Mouse (Mus musculus) testis, postnatal 10 days (tissue): ENCODE data around the gene Pomgnt2.
A peak's percentile ranks its signal among the peaks of the same experiment; 100 is the strongest.

Experiments
- DNase-seq: peaks from one replicate; pipeline ENCODE4 v3.0.0; 2021; ENCODE audit warnings: low spot score

The Pomgnt2 gene

DNA sequence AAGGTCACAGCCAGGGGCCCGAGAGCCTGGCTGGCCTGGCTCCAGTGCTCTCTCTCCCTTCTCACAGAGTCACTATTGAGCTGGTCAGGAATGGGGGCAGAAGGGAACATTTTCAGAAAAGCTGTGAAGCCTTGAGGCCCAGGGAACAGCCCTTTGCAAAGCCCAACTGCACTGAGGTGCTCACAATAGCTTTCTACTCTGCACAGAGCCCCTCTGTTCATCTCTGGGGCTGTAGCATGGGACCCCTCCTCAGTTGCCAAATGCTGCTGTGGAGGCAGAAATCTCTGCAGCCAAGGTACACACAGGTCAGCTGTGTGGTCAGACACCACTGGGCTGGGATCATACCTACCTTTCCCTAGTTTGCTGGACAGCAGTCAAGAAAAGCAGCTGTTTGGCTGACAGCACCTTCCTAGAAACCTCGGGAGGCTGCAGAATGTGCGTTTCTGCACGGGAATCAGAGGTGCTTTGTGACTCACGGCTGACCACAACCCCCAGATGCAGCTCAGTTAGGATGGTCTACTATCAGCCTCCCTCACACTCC lies 27.0 kb downstream of the Pomgnt2 start:
- no peak for DNase-seq

DNA sequence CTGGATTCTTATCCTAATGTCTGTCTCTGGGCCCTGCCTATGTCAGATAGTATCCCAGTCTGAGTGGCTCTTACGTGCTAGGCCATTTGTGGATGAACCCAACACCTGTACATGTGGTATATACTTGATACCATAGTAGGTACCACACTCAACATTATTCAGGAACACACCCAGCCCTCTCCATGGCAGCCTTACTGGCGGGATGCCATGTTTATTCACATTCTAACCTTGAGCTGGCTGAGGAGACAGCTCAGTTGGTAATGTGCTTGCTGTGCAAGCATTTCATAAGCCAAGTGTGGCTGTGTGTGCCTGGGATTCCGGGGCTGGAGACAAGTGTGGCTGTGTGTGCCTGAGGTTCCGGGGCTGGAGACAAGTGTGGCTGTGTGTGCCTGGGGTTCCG lies 28.7 kb downstream of the Pomgnt2 start:
- no peak for DNase-seq

DNA sequence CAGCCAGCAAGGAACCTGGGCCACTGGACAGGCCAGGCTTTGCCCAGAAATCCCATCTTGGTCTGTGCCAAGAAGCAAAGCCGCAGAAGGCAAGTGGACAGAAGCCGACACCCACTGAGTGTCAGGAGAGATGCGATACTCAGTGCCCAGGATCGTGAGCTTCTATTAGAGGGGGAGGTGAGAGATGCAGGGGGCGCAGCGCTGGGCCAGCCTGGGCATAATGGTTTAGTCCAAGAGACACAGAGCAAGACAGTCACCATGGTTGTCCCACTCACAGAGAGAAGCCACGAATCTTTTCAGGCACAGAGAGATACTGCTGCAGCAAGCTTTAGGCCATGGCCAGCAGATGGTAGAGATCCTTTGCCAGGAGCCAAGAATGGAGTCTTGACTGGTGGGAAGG lies 32.0 kb downstream of the Pomgnt2 start:
- DNase-seq = no peak

DNA sequence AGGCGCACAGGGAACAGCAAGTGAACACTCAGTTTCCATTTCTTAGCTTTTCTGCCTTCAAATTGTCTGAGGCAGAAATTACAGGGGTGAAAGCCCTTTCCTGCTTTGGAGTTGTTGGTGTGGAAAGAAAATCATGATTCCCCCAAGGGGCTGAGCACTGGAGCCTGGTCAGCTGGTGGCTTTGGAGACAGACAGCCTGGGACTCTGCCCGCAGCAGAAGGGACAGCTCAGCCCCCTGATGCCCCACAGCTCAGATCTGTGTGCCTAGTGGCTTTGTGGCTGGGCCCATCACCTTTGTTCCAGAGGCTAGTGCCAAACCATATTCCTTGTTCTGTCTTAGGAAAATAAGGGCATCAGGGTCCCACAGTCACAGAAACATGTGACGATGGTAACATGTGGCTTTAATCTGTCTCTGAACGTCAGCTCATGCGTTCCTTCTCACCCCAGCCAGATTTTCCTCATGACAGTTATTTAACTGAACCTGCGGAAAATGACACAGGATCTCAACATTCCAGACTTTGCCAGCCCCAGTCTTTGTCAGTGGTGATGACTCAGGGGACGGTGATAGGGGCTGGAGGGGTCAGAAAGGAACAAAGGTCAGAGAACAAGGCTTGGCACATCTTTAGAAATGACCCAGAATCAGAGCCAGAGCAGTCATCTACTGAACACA lies 36.8 kb downstream of the Pomgnt2 start:
- peak; percentile 34 for DNase-seq

DNA sequence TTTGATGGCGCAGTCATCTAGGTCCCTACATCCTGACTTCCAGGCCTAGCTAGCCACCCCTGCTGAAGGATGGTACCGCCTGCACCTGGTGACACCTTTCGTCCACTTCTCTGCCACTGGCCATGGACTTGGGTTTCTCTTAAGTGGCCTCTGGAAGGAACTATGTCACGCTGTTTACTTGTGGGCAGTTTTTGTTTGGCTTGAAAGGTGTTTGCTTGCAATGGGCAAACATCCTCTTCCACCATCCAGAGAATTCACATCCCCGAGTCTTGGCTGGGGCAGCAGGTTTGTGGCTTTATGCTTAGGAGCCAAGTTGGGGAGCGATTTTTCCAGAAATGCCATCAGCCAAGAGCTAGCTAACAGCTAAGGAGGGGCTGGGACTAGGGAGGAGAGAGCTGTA lies 44.3 kb downstream of the Pomgnt2 start:
- DNase-seq = peak; percentile 32

DNA sequence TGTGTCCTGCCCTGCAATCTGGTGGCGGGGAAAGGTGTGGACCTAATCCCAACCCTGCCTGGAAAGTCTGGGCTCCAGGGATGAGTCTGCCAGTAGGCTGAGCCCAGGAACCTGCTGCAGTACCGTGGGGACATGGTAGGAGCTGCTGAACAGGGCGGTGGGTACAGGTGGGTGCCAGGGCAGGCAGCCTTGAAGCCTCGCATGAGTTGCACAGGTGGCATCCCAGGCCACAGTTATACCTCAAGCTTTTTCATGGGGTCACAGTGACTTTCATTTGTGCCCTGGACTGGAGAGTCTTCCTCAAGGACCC lies 45.8 kb downstream of the Pomgnt2 start:
- no peak for DNase-seq

DNA sequence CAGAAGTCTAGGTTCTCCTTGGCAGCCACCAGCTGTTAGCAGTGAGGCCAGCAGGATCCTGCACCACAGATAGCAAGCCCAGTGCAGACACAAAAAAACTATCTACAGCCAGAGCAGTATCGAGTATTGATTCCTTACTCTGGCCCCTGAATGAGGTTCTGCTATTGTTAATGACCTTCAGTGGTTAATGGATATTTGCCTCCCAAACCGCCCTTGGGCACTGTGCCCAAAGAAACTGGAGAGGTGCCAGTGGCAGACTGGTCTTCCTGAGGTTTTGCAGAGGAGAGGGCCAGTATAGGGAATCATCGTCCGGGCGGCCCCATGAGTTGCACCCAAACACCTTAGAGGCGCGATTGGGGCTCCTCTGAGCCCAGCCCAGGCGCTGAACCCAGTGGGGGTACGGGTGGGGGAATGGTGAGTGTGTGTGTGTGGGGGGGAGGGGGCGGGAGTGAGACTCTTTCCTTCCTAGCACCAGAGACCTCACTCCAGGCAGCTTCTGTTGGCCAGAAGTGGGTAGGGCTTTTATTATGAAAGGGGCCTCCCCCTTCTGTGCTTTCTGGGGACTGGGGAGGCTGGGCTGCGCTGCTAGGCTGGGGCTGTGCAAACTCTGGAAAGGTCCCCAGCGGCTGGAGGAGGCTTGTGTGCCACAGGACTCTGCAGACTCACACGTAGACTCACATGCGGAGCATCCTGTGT lies 46.3 kb downstream of the Pomgnt2 start, which contains the start of gene Fam198a:
TSS of gene Fam198a (plus strand) at position 571 of the 696 bp plus-strand sequence.
- DNase-seq = peak; percentile 96

DNA sequence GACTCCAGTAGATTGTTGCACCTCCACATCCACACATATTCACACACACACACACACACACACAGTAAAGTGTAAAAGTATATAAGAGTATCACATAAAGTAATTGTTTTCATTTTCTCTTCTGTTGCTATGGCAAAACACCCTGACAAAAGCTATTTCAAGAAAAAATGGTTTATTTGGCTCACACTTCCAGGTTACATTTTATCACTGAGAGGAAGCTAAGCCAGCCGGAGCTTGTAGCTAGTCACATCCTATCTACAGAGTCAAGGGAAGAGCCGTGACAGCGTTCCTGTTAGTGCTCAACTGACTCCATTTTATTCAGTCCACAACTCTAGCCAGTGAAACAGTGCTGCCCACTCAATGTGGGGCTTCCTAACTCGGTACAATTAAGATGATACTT lies 48.5 kb downstream of the Pomgnt2 start:
- DNase-seq = peak; percentile 38

DNA sequence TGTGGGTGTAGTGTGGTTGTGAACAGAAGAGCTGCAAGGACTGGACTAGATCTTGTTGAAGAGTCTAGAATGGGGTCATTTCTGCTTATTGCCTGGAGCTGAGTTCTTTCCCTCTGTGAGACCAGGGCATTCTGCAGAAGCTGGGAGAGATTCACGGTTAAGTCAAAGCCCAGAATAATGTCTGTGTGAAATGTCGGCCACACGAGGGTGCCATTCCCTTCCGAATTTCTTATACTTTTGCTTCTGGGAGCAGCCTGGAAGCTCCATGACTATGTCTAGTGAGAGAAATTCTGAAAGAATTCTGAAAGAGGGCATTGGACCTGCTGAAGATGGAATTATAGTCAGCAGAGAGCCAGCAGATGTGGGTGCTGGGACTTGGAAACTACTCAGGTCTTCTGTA lies 49.1 kb downstream of the Pomgnt2 start:
- DNase-seq = peak; percentile 87

DNA sequence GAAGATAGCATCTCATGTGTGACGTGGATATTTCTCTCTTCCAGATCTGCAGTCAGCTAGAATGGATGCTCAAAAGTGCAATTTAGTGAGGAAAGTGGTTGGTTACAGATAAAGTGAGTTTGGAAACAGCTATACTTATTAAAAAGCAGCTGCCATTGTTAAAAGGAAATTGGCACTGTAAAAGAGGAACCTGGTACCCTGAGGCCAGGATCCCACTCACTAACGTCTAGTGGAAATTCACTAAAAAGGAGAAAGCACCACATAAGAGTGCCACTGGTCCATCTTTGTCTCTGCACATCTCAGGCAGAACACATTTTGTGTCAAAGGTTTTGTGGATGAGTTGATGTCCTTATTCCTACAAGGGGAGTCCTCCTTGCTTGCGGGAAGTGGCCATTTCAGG lies 53.3 kb downstream of the Pomgnt2 start:
- no peak for DNase-seq

DNA sequence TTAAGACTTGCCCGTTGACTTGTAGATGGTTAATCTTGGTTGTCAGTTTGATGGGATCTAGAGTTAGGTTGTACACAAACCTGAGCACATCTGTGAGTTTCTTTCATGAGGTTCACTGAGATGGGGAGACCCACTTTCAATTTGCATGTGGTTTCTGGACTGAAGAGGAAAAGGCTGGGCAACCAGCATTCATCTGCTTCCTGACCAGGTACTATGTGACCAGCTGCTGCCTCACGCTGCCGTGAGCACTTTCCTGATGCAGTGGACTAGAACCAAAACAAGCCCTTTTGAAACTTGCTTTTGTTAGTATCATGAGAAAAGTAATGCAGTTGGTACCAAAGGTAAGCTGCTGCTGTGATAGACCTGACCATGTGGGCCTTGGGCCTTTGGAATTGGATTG lies 53.9 kb downstream of the Pomgnt2 start:
- DNase-seq = no peak

DNA sequence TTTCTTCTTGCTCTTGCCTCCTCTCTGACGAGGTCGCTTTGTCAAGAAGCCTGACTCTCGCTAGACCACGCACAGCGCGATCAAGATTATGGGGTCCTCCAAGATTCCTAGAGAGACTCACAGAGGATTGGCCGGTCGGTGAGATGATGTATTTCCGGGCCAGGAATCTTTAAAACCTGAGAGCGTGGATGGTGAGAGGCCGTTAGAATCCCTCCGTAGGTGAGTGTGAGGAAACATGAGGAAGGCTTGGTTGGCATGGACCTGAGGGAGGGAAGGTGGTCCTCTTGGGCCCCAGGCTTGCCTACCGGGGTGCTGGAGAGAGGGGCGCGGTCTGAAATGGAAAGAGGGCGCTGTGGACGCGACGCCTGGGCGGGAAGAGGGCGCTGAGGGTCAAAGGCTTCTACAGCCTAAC lies 59.0 kb downstream of the Pomgnt2 start:
- no peak for DNase-seq

DNA sequence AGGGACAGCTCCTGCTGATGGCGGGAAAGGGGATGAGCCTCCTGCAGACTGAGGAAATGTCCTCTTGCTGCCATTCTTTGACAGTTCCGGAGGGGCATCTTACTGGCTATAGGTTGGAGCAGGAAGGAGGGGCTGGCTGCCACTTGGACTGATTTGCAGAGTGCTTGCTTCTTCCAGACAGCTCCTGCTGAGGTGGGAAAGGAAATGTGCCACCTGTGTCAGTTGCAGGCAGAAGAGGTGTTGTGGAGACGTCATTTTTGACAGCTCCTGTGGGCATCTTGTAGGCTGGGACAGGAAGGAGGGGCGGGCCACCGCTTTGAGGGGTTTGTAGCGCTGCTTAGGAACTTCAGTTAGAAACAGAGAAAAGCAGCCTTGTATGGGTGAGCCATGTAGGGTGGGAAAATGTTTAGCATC lies 59.5 kb downstream of the Pomgnt2 start:
- peak; percentile 37 for DNase-seq

DNA sequence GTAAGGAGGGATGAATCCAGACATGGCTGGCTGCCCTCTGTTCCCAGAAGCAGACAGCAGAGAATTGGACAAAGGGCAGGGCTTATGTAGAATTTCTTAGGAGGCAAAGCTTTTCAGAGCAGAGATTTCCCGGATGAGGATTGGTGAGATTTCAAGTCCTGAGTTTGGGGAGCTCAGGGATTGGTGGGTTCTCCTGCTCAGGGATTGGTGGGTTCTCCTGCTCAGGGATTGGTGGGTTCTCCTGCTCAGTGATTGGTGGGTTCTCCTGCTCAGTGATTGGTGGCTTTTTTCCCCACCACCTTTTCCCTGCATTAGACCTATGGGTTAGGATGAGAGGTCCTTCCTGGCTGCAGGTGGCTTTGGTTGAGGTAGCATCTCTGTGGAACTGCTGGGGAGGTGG lies 60.0 kb downstream of the Pomgnt2 start:
- DNase-seq = peak; percentile 35

DNA sequence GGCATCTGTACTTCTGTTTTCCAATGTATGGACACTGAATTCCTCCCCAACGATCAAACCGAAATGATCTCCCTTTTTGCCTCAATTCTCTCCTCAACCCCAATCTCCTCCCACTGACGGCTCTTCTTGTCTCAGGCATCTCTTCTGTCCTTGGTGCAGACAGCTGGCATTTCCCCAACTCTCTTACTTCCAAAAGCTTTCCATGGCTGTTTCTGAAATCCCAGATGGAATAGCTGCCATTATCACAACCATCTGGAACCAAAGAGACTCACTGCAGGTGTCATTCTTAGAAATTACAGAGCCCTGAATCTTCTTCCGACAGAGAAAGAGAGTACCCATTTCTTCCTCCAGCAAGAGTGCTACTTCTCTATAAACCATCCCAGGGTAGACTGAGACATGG lies 62.1 kb downstream of the Pomgnt2 start:
- no peak for DNase-seq
